Mouse (Mus musculus) limb, embryonic 12.5 days (tissue): Measurements from ENCODE around the gene Sh3bgrl3. TPM values are rescaled to one million over a fixed set of nuclear protein-coding genes. Genes with fewer than 3 reads are reported as not detected.
A peak's percentile ranks its signal among the peaks of the same experiment; 100 is the strongest.

ENCODE experiments used
- ATAC-seq: fragments of 200-750 bp; cut with Nextera tagmentation; 2 replicates; pipeline ENCODE4 v1.8.0; 2017; ENCODE audit warnings: low read depth, moderate TSS enrichment; ENCODE audit not compliant: insufficient number of reproducible peaks, insufficient read depth, low FRiP score, low TSS enrichment
- H3K27ac ChIP-seq: fragments of 300-500 bp; sonication (generic); 2 replicates; pipeline ENCODE4 v1.5.1; 2016; ENCODE audit warnings: mild to moderate bottlenecking, moderate library complexity
- H3K27me3 ChIP-seq: fragments of 300-500 bp; sonication (generic); 2 replicates; pipeline ENCODE4 v1.6.1; 2016; ENCODE audit warnings: mild to moderate bottlenecking, moderate library complexity
- H3K36me3 ChIP-seq: fragments of 300-500 bp; sonication (generic); 2 replicates; pipeline ENCODE4 v1.6.1; 2016; ENCODE audit warnings: mild to moderate bottlenecking, moderate library complexity
- H3K4me1 ChIP-seq: fragments of 300-500 bp; sonication (generic); replicated peaks from 2 replicates; pipeline ENCODE4 v1.6.1; 2016
- H3K4me2 ChIP-seq: fragments of 300-500 bp; sonication (generic); 2 replicates; pipeline ENCODE4 v1.6.1; 2016; ENCODE audit warnings: mild to moderate bottlenecking, moderate library complexity
- H3K4me3 ChIP-seq: fragments of 300-500 bp; sonication (generic); replicated peaks from 2 replicates; pipeline ENCODE4 v1.5.1; 2016; ENCODE audit warnings: mild to moderate bottlenecking
- H3K9ac ChIP-seq: fragments of 300-500 bp; sonication (generic); replicated peaks from 2 replicates; pipeline ENCODE4 v1.6.1; 2016; ENCODE audit warnings: mild to moderate bottlenecking, moderate library complexity
- H3K9me3 ChIP-seq: fragments of 300-500 bp; sonication (generic); 2 replicates; pipeline ENCODE4 v1.6.1; 2016; ENCODE audit warnings: mild to moderate bottlenecking, moderate library complexity
- WGBS: fragments of 180-500 bp; shearing (Covaris S2); methylation state at CpG from one replicate; pipeline ENCODE4 v1.1.7; 2016; 5-methylcytosine and 5-hydroxymethylcytosine counted together
- polyA plus RNA-seq: library from polyadenylated mRNA; unstranded; fragments of >200 nt; fragmentation: Nextera tagmentation; extraction: Ambion mirVana; gene quantifications from 2 replicates; pipeline ENCODE4 v1.2.1, GENCODE M21; 2016

The Sh3bgrl3 gene
- polyA plus RNA-seq, 1 experiment from 2014 or later: 318 TPM

GRCm38 (mm10) chr4:134129482-134129881 is 893 bp upstream of the Sh3bgrl3 start:
- peaks cover 31% of the 10 kb centered on the region for H3K4me1 ChIP-seq
- H3K9me3 ChIP-seq: no peaks in the 10 kb centered on the region
- peaks cover 40% of the 10 kb centered on the region; the same call in 1 of the 2 replicates for H3K36me3 ChIP-seq
- peak overlapping the region; percentile 83 for H3K4me2 ChIP-seq
- peak overlapping the region; percentile 86 for H3K4me3 ChIP-seq
- peak overlapping the region; percentile 82 for H3K9ac ChIP-seq
- WGBS: 28% methylated on average over 6 of the region's 6 CpGs
- no peak for ATAC-seq
- H3K27me3 ChIP-seq: no peaks in the 10 kb centered on the region
- peak overlapping the region; percentile 91 for H3K27ac ChIP-seq

- peak overlapping the region; percentile 86 for H3K4me3 ChIP-seq
- H3K9ac ChIP-seq: peak overlapping the region; percentile 82
- under 1% methylated on average over 14 of the region's 14 CpGs for WGBS
- peak overlapping the region; percentile 83 for H3K4me2 ChIP-seq
- ATAC-seq: peak; percentile 57
- H3K4me1 ChIP-seq: peaks cover 31% of the 10 kb centered on the region
- no peaks in the 10 kb centered on the region for H3K27me3 ChIP-seq
- H3K36me3 ChIP-seq: peaks cover 40% of the 10 kb centered on the region; the same call in 1 of the 2 replicates
- H3K9me3 ChIP-seq: no peaks in the 10 kb centered on the region
- H3K27ac ChIP-seq: peak overlapping the region; percentile 91
Measured at GRCm38 (mm10) chr4:134128983-134129362, 384 bp upstream of the Sh3bgrl3 start.

DNA sequence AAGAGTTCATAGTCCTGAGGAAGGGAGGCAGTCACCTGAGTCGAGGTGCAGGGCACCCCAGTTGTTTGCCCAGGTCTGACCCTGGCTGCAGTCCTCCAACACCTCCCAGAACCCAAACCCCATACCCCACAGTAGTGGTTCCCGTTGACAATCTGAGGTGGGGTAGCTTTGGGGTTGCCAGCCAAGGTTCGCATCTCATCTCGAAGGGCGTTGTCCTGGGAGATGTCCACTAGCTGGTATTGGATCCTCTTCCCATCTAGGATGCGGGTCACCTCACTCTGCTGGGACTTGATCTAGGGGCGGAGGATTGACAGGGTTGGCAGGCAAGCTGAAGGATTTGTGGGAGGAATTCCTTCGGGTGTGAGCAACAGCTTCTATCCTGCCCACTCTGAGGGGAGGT is 796 bp downstream of the Sh3bgrl3 start:
- no peak for ATAC-seq
- Histone ChIP-seq H3K27ac (no peak overlapping the region), H3K36me3 (peaks cover 38% of the 10 kb centered on the region; the same call in 1 of the 2 replicates), H3K4me3 (peak overlapping the region; percentile 86), H3K4me1 (peaks cover 31% of the 10 kb centered on the region), H3K9me3 (no peaks in the 10 kb centered on the region), H3K9ac (peak overlapping the region; percentile 82), H3K4me2 (peak overlapping the region; percentile 83), H3K27me3 (no peaks in the 10 kb centered on the region)
- WGBS: 60% methylated on average over 8 of the region's 8 CpGs

DNA sequence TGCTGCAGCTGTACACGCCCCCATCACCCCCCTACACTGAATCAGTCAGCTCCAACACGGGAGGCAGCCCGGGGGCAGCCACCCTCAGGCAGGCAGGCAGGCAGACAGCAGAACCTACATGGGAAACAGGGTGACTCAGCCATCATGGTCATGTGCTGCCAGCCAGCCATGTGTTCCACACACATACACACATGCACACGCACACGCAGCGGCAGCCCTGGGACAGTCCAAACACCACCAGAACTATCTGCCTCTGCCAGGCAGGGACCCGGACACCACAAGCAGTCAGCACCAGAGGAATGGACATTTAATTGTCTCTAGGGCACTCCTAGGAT is 1.5 kb downstream of the Sh3bgrl3 start:
- 87% methylated on average over 7 of the region's 7 CpGs for WGBS
- H3K27ac ChIP-seq: no peak overlapping the region
- peak overlapping the region; percentile 86; the same call in 1 of the 2 replicates for H3K4me3 ChIP-seq
- H3K4me2 ChIP-seq: peak overlapping the region; percentile 83
- H3K4me1 ChIP-seq: peaks cover 35% of the 10 kb centered on the region
- H3K9me3 ChIP-seq: no peaks in the 10 kb centered on the region
- no peak for ATAC-seq
- H3K36me3 ChIP-seq: peaks cover 33% of the 10 kb centered on the region; the same call in 1 of the 2 replicates
- H3K27me3 ChIP-seq: no peaks in the 10 kb centered on the region
- no peak overlapping the region; the same call in 1 of the 2 replicates for H3K9ac ChIP-seq

DNA sequence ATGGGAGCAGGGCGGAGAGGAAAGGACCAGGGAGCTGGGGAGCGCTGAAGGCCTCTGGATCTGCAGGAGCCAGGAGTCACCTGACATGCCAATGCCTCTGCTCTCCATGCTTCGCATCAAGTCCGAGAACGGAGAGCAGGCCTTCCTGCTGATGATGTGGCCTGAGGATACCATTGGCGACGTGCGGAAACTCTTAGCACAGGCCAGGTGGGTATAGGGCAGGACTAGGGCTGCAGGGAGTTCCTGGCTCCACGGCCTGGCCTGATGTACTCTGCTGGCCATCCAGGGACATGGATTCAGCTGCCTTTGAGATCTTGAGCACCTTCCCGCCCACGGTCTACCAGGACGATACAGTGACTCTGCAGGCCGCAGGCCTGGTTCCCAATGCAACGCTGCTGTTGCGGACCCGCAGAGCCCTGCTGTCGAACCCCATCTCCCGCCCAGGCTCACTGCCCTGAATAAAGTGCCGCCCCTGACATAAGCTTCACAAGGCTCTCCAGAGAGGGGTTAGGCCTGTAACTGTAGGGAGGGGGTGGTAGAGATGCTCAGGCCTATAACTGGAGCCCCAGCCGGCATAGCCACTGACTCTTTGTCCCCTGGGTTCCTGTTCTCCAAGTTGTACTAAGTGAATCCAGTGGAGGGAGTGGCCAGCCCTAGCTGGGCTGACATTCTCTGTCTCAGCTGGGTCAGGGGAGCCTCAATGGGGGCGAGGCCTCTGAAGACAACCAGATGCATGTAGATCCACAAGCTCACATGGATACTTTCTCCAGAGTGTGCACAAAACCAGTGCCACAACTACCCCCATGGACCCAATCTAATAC is 2.1 kb downstream of the Sh3bgrl3 start:
- Histone ChIP-seq H3K36me3 (peaks cover 29% of the 10 kb centered on the region; the same call in 1 of the 2 replicates), H3K27ac (no peak overlapping the region), H3K4me2 (0 out of 2 replicates have a peak overlapping the region, but pooled peaks have one; percentile 83), H3K4me3 (no peak overlapping the region), H3K27me3 (no peaks in the 10 kb centered on the region), H3K9me3 (no peaks in the 10 kb centered on the region), H3K9ac (no peak overlapping the region), H3K4me1 (peaks cover 39% of the 10 kb centered on the region)
- WGBS: 89% methylated on average over 21 of the region's 21 CpGs
- no peak for ATAC-seq

- peaks cover 20% of the 10 kb centered on the region; the same call in 1 of the 2 replicates for H3K36me3 ChIP-seq
- no peaks in the 10 kb centered on the region for H3K27me3 ChIP-seq
- H3K4me1 ChIP-seq: peaks cover 41% of the 10 kb centered on the region
- WGBS: 89% methylated on average over 15 of the region's 15 CpGs
- no peak overlapping the region for H3K4me3 ChIP-seq
- H3K4me2 ChIP-seq: no peak overlapping the region
- no peaks in the 10 kb centered on the region for H3K9me3 ChIP-seq
- ATAC-seq: no peak
- H3K9ac ChIP-seq: no peak overlapping the region
- no peak overlapping the region for H3K27ac ChIP-seq
Measured at GRCm38 (mm10) chr4:134125383-134126060, 3.1 kb downstream of the Sh3bgrl3 start.

- H3K36me3 ChIP-seq: peaks cover 18% of the 10 kb centered on the region; the same call in 1 of the 2 replicates
- no peak overlapping the region; the same call in 1 of the 2 replicates for H3K9ac ChIP-seq
- no peak overlapping the region for H3K4me3 ChIP-seq
- WGBS: 25% methylated on average over 17 of the region's 17 CpGs
- no peak overlapping the region for H3K27ac ChIP-seq
- no peaks in the 10 kb centered on the region for H3K9me3 ChIP-seq
- H3K4me2 ChIP-seq: peak overlapping the region; percentile 13; the same call in 1 of the 2 replicates
- H3K4me1 ChIP-seq: peaks cover 26% of the 10 kb centered on the region
- no peak for ATAC-seq
- H3K27me3 ChIP-seq: no peaks in the 10 kb centered on the region
Measured at GRCm38 (mm10) chr4:134123680-134124551, 4.7 kb downstream of the Sh3bgrl3 start.

GRCm38 (mm10) chr4:134123147-134123546 is 5.4 kb downstream of the Sh3bgrl3 start:
- Histone ChIP-seq H3K9me3 (no peaks in the 10 kb centered on the region), H3K27me3 (no peaks in the 10 kb centered on the region), H3K4me3 (no peak overlapping the region), H3K36me3 (peaks cover 18% of the 10 kb centered on the region; the same call in 1 of the 2 replicates), H3K9ac (no peak overlapping the region), H3K27ac (no peak overlapping the region), H3K4me2 (no peak overlapping the region), H3K4me1 (peaks cover 32% of the 10 kb centered on the region)
- ATAC-seq: no peak
- 92% methylated on average over 6 of the region's 6 CpGs for WGBS

DNA sequence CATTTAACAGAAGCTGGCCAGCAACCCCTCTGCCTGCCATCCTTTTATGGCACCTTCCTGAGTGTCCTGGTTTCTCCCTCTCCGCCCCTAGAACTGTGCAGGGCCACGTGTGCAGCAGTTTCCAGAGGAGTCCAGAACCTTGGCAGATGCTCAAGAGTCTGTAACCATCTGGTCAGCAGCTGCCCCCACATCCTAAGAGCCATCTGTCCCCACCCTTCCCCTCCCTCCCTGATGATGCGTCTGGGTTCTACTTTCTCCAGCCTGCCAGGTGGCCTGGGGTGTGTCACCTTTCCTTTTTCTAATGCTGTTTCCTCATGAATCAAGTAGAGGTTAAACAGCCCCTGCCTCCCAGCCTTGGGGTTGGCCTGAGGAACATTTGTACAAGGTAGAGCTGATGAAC is 6.3 kb downstream of the Sh3bgrl3 start:
- 30% methylated on average over 3 of the region's 3 CpGs for WGBS
- H3K27ac ChIP-seq: no peak overlapping the region
- no peak for ATAC-seq
- H3K36me3 ChIP-seq: peaks cover 17% of the 10 kb centered on the region; the same call in 1 of the 2 replicates
- H3K27me3 ChIP-seq: no peaks in the 10 kb centered on the region
- H3K4me3 ChIP-seq: no peak overlapping the region
- H3K4me2 ChIP-seq: no peak overlapping the region
- H3K4me1 ChIP-seq: peaks cover 25% of the 10 kb centered on the region
- no peak overlapping the region for H3K9ac ChIP-seq
- no peaks in the 10 kb centered on the region for H3K9me3 ChIP-seq

GRCm38 (mm10) chr4:134121571-134121970 is 7.0 kb downstream of the Sh3bgrl3 start:
- Histone ChIP-seq H3K27me3 (no peaks in the 10 kb centered on the region), H3K4me3 (no peak overlapping the region), H3K4me2 (no peak overlapping the region), H3K36me3 (peaks cover 10% of the 10 kb centered on the region; the same call in 1 of the 2 replicates), H3K27ac (no peak overlapping the region), H3K9me3 (no peaks in the 10 kb centered on the region), H3K4me1 (peaks cover 21% of the 10 kb centered on the region), H3K9ac (no peak overlapping the region)
- no peak for ATAC-seq
- WGBS: 48% methylated on average over 4 of the region's 4 CpGs
